Mouse (Mus musculus): ENCODE measurements around the gene Olfr812.
"Not testable (repeated sequence)": the region's sequence is repeated elsewhere in the genome, so short reads cannot be mapped to it uniquely, and the experiment has no call there.

- not testable (repeated sequence) for TF ChIP-seq ZC3H11A (IDR thresholded peaks at IDR 0.05; ENCODE audit: borderline replicate concordance, low read depth, low read length); CHD2 (IDR thresholded peaks at IDR 0.05; ENCODE audit: low read depth, low read length); MAFK (IDR thresholded peaks at IDR 0.05; ENCODE audit: insufficient read depth, low read depth, low read length)
Measured at GRCm38 (mm10) chr10:129879751-129880150, 33.9 kb upstream of the Olfr812 start, which contains the start of gene Olfr814.

All from ES-E14 (cell line).